Mouse (Mus musculus) bone marrow macrophage, adult 2 months (primary cell): Measurements from ENCODE around the gene Map4k5.

Experiments used
- CTCF ChIP-seq: IDR thresholded peaks from 2 replicates; pipeline ENCODE4 v1.5.1; 2012; ENCODE audit warnings: low read depth, mild to moderate bottlenecking, low read length, moderate library complexity
- POLR2A ChIP-seq: IDR thresholded peaks from 2 replicates; pipeline ENCODE4 v1.6.1; 2012; ENCODE audit warnings: mild to moderate bottlenecking, low read depth, low read length, borderline replicate concordance

DNA sequence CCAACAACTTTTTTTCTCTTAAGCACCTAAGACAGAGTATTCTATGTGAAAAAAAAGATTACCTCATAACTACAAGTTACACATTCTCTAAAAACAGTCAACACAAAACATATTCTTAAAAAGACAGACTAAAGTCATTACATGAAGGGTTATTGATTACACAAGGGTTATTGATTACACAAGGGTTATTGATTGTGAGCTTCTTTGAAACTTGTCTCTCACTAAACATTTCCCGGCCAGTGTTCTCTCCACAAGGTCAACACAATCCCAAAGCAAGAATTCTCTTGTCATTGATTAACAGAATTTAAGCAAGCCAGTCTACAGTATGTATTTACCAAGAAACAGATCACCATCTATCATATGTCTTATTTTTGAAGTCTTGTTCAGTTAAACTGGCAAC lies 29.1 kb upstream of the Map4k5 start:
- TF ChIP-seq CTCF = no peak
- no peak for TF ChIP-seq POLR2A
